Mouse (Mus musculus): Measurements from ENCODE around the gene Cept1.

DNA sequence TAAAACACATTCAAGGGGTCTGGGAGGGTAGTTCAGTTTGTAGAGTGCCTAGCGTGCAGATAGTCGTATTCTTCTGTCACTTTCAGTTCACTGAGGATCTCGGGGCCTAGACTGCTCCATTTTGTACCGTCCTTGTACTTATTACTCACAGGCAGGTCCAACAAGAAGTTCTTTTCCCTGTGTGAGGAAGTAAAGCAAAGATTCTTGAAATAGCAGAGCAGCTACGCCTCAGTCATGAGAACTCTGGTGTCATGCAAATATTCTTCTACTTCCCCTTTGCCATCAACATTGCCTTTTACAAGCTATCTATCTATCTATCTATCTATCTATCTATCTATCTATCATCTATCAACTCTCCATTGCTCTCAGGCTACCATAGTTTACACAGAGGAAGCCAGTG lies 5.8 kb upstream of the Cept1 start:
- TF ChIP-seq CTCF (IDR thresholded peaks at IDR 0.05; ENCODE audit: borderline replicate concordance, extremely low read depth, insufficient read depth, insufficient read length) (no peak), POLR2A (IDR thresholded peaks at IDR 0.05; ENCODE audit: borderline replicate concordance, extremely low read depth, insufficient read depth, insufficient read length, poor library complexity, severe bottlenecking) (no peak)

Data from brain, embryonic 14.5 days (tissue).